ENCODE assay signal across 8 mouse cellular contexts in genomic region chr16:44643992-44644391, GRCm38 (mm10).
A peak's percentile ranks its signal among the peaks of the same experiment; 100 is the strongest.
DNase-seq lines count a peak whose midpoint lies in the region; ATAC-seq and TF ChIP-seq lines count a peak whose summit lies in the region.

No protein-coding gene starts in this region.

- no peak overlapping the region for H3K27ac ChIP-seq in liver, adult 2 months (replicated peaks; ENCODE audit: insufficient read depth, low read depth, low read length)
- H3K27ac ChIP-seq in liver, embryonic 11.5 days (ENCODE audit: low read depth, low read length) = no peak overlapping the region
- no peak overlapping the region for H3K27ac ChIP-seq in heart, postnatal 0 days (ENCODE audit: low read depth)
- peak overlapping the region; percentile 64; the same call in 1 of the 2 replicates for H3K27ac ChIP-seq in limb, embryonic 13.5 days
- 0 out of 2 replicates have a peak overlapping the region, but pooled peaks have one; percentile 11 for H3K27ac ChIP-seq in stomach, embryonic 16.5 days (ENCODE audit: low read length)

- H3K9ac ChIP-seq in liver, adult 2 months (ENCODE audit: low read depth, low read length) = no peak overlapping the region
- H3K9ac ChIP-seq in liver, embryonic 11.5 days (ENCODE audit: low read depth, low read length) = no peak overlapping the region
- H3K9ac ChIP-seq in heart, postnatal 0 days (replicated peaks; ENCODE audit: low read depth, low read length) = no peak overlapping the region
- H3K9ac ChIP-seq in limb, embryonic 13.5 days = no peak overlapping the region
- no peak overlapping the region for H3K9ac ChIP-seq in stomach, embryonic 16.5 days (ENCODE audit: low read length)

- H3K4me2 ChIP-seq in liver, embryonic 11.5 days = no peak overlapping the region
- H3K4me2 ChIP-seq in heart, postnatal 0 days (ENCODE audit: low read depth, low read length) = no peak overlapping the region
- no peak overlapping the region for H3K4me2 ChIP-seq in limb, embryonic 13.5 days (replicated peaks)
- no peak overlapping the region for H3K4me2 ChIP-seq in stomach, embryonic 16.5 days (ENCODE audit: low read depth, low read length)

- H3K79me2 ChIP-seq in liver, adult 2 months (ENCODE audit: control insufficient read depth, insufficient read depth, low read length) = no peaks in the 10 kb centered on the region

- no peaks in the 10 kb centered on the region for H3K4me1 ChIP-seq in liver, adult 2 months (ENCODE audit: control insufficient read depth, insufficient read depth, low read length)
- H3K4me1 ChIP-seq in liver, embryonic 11.5 days (replicated peaks; ENCODE audit: control insufficient read depth, insufficient read depth, low read length) = no peaks in the 10 kb centered on the region
- H3K4me1 ChIP-seq in heart, postnatal 0 days (ENCODE audit: control insufficient read depth, insufficient read depth) = no peaks in the 10 kb centered on the region
- peaks cover 22% of the 10 kb centered on the region for H3K4me1 ChIP-seq in limb, embryonic 13.5 days
- peaks cover 3% of the 10 kb centered on the region; the same call in 1 of the 2 replicates for H3K4me1 ChIP-seq in stomach, embryonic 16.5 days (ENCODE audit: control insufficient read depth, insufficient read depth, low read length)

- H3K9me3 ChIP-seq in liver, embryonic 11.5 days (ENCODE audit: control insufficient read depth, low read length) = no peaks in the 10 kb centered on the region
- no peaks in the 10 kb centered on the region for H3K9me3 ChIP-seq in heart, postnatal 0 days (replicated peaks; ENCODE audit: control insufficient read depth, low read length)
- H3K9me3 ChIP-seq in limb, embryonic 13.5 days = no peaks in the 10 kb centered on the region
- no peaks in the 10 kb centered on the region for H3K9me3 ChIP-seq in stomach, embryonic 16.5 days (replicated peaks; ENCODE audit: control insufficient read depth, low read length)

- DNase-seq in liver, adult 2 months (ENCODE audit: extremely low read depth, low read depth, low spot score) = peak; percentile 6
- DNase-seq in liver, embryonic 11.5 days (ENCODE audit: low spot score) = no peak
- DNase-seq in cerebellum, adult 9-11 months = peak; percentile 55
- peak; percentile 69 for DNase-seq in heart, postnatal 0 days (ENCODE audit: low spot score)
- no peak for DNase-seq in adrenal gland, adult 2 months
- no peak for DNase-seq in ovary, adult 18-20 months (ENCODE audit: low spot score)

- no peak for TF ChIP-seq CTCF in liver, adult 2 months (IDR thresholded peaks at IDR 0.05; ENCODE audit: low read depth, low read length)
- TF ChIP-seq CTCF in heart, postnatal 0 days (IDR thresholded peaks at IDR 0.05; ENCODE audit: low read depth) = peak; percentile 69

- no peak for TF ChIP-seq POLR2A in liver, adult 2 months (IDR thresholded peaks at IDR 0.05; ENCODE audit: extremely low read depth, insufficient read depth, low read length)

- no peaks in the 10 kb centered on the region for H3K36me3 ChIP-seq in liver, adult 2 months (ENCODE audit: control insufficient read depth, insufficient read depth, low read length)
- no peaks in the 10 kb centered on the region for H3K36me3 ChIP-seq in liver, embryonic 11.5 days (ENCODE audit: control insufficient read depth, insufficient read depth, low read length)
- H3K36me3 ChIP-seq in heart, postnatal 0 days (replicated peaks; ENCODE audit: control insufficient read depth, insufficient read depth, low read length) = no peaks in the 10 kb centered on the region
- no peaks in the 10 kb centered on the region for H3K36me3 ChIP-seq in limb, embryonic 13.5 days
- no peaks in the 10 kb centered on the region for H3K36me3 ChIP-seq in stomach, embryonic 16.5 days (ENCODE audit: control insufficient read depth, insufficient read depth, low read length)

- H3K4me3 ChIP-seq in liver, adult 2 months (ENCODE audit: insufficient read depth, low read depth, low read length) = no peak overlapping the region
- H3K4me3 ChIP-seq in liver, embryonic 11.5 days (ENCODE audit: low read depth, low read length) = no peak overlapping the region
- no peak overlapping the region for H3K4me3 ChIP-seq in heart, postnatal 0 days (ENCODE audit: low read depth, low read length)
- no peak overlapping the region for H3K4me3 ChIP-seq in limb, embryonic 13.5 days
- H3K4me3 ChIP-seq in stomach, embryonic 16.5 days (replicated peaks; ENCODE audit: low read length) = no peak overlapping the region

- no peak for TF ChIP-seq EP300 in heart, postnatal 0 days (IDR thresholded peaks at IDR 0.05; ENCODE audit: low read depth)

- no peaks in the 10 kb centered on the region for H3K27me3 ChIP-seq in liver, adult 2 months (ENCODE audit: control insufficient read depth, insufficient read depth, low read length)
- no peaks in the 10 kb centered on the region for H3K27me3 ChIP-seq in liver, embryonic 11.5 days (replicated peaks; ENCODE audit: control insufficient read depth, insufficient read depth, low read length)
- no peaks in the 10 kb centered on the region for H3K27me3 ChIP-seq in heart, postnatal 0 days (ENCODE audit: control insufficient read depth, insufficient read depth, low read length)
- no peaks in the 10 kb centered on the region for H3K27me3 ChIP-seq in limb, embryonic 13.5 days
- H3K27me3 ChIP-seq in stomach, embryonic 16.5 days (ENCODE audit: control insufficient read depth, insufficient read depth, low read length) = no peaks in the 10 kb centered on the region

- WGBS in liver, adult 2 months = 35% methylated on average over 4 of the region's 4 CpGs
- WGBS in liver, embryonic 11.5 days = 28% methylated on average over 4 of the region's 4 CpGs
- 17% methylated on average over 4 of the region's 4 CpGs for WGBS in heart, postnatal 0 days
- WGBS in limb, embryonic 13.5 days = 10% methylated on average over 4 of the region's 4 CpGs
- WGBS in stomach, embryonic 16.5 days = 13% methylated on average over 4 of the region's 4 CpGs

- ATAC-seq in liver, embryonic 11.5 days (replicated peaks; ENCODE audit: low FRiP score) = no peak
- no peak for ATAC-seq in heart, postnatal 0 days (ENCODE audit: insufficient read depth, low read depth)
- no peak for ATAC-seq in limb, embryonic 13.5 days (ENCODE audit: low FRiP score, low read depth)
- ATAC-seq in stomach, embryonic 16.5 days (ENCODE audit: insufficient read depth, low FRiP score) = peak; percentile 25; the same call in 1 of the 2 replicates

Comparison
In these comparisons a context has a peak if more than half of its experiments do, and no peak if none do; other contexts are left out.
1. DNase-seq: peak in liver, adult 2 months (single experiment), cerebellum, adult 9-11 months (single experiment) and heart, postnatal 0 days (single experiment); none in liver, embryonic 11.5 days (single experiment), adrenal gland, adult 2 months (single experiment) and ovary, adult 18-20 months (single experiment).
2. H3K27ac ChIP-seq: peak in limb, embryonic 13.5 days (single experiment) and stomach, embryonic 16.5 days (single experiment); none in liver, adult 2 months (single experiment), liver, embryonic 11.5 days (single experiment) and heart, postnatal 0 days (single experiment).